Mouse (Mus musculus): Measurements from ENCODE around the gene Sprn.
A peak's percentile ranks its signal among the peaks of the same experiment; 100 is the strongest.

The Sprn gene

DNA sequence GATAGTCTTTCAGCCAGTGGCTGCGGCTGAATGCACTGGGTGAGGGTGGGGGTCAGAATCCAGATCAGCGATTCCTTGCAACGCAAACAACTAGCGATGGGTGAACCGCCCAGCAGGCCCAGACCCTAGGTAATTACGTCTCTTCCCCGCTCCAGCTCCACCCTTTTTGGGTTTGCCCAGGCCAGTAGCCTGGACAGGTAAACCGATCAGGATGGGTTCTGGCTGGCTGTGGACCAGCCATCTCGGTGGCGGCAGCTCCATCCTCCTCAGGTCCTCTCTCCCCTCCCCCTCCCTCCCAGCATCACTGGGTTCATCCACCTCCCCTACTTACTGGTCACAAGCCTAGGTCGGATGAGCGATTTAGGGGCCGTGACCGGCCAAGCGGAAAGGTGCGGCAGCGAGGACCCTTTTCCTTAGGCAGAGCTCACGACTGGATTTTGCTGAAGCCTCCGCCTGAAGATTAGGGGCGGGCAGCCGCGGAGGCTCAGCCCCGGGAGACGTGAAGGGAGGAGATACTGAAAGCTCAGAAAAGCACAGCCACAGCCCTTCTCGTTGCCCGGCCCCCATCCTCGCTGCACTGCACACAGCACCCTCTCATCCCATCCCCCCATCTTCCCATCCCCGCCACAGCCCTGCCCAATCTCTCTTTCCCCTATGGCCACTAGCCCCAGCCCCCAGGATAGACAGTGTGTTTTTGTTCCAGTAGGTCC is at the start of gene Sprn:
Gene Sprn, minus strand, starts transcription at position 660 of the 710 bp plus-strand sequence.
- peak; percentile 94 for DNase-seq (ENCODE audit: low read depth, low spot score)

DNA sequence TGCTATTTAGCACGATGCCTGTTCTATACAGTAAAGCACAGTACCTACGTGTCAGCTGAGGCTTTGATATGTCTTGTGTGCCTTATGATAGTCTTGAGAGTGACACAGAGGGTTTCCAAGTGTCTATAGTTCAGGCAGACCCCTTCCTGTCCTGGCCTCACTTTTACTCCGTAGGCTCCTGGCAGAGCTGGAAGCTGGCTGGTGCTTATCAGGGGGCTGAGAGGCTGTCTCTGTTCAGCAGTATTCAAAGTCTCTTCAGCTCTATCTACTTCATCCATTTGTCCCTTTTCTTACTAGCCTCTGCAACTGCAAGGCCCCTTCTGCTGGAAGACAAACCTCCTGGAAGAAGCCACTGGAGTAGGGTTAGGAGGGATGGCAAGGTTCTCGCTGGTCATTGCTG is 46.4 kb upstream of the Sprn start:
- no peak for DNase-seq (ENCODE audit: low read depth, low spot score)

DNA sequence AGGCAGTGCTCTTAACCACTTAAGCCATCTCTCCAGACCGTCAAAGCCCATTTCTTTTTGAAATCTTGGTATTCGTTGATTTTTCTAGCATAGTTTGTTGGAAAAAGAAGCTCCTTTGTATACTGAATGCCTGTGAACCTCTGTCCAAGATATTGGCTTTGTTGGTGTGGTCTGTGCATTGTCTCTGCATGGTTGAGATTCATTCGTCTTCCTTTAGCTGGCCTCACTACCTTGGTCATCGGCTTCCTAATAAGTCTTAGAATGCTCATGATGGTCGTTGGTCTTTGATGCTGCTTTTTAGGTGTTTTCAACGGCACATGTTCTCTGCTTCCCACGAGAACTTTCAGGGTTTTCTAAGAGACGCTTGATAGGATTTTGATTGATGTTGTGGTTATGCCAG is 41.3 kb upstream of the Sprn start:
- no peak for DNase-seq (ENCODE audit: low read depth, low spot score)

DNA sequence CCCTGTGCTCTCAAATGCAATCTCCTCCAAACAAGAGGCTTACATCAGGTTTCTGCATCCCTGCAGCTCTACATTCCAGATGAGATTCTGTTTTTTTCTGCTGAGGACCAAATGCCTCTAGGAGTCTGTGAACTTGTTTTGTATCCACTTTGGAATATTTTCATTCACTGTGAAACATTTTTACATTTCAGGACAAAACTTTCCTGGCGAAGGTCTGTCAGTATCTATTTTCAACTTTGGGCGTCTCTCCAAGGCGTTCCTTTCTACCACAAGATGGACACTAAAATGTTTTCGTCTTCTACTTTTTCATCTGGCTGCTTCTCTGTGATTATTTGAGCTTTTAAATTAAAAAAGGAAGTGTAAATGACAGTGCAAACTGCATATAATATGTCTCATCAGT is 39.4 kb upstream of the Sprn start:
- peak; percentile 68 for DNase-seq (ENCODE audit: low read depth, low spot score)

DNA sequence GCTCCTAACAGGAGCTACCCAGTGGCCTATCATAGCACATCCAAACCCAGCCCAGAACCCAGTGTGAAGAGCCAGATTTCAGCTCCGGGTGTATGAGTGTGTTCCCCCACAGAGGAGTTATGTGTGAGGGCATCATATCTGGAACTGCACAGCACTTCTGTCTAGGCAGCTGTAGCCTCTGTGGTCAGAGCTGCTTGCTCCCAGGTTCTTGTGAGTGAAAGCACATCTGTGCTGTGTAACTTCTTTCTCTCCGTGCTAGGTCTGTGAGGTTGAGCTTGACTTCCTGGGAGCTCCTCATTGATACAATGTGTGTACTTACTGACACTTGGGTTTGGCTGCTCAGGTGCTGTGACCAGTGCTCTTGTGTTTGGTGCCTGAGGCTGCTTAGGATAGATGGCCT is 38.2 kb upstream of the Sprn start:
- no peak for DNase-seq (ENCODE audit: low read depth, low spot score)

DNA sequence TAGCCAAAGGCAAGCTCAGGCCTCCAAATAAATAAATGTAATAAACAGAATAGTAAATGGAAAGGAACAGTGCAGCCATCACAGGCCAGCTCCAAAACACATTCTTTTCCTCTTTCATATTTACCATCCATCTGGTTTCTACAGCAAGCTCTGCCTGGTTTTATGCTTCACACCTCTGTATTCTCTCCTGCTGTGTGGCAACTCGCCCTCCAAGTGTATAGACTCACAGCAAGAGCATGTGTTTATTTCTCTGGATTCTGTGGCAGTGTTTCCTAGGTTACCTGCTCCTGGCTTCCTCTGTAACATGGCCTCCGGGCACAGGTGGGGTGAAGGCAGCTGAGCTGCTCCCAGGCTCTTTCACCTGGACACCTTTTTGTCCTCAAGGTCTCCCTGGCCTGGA is 37.8 kb upstream of the Sprn start:
- DNase-seq (ENCODE audit: low read depth, low spot score), result peak; percentile 51

DNA sequence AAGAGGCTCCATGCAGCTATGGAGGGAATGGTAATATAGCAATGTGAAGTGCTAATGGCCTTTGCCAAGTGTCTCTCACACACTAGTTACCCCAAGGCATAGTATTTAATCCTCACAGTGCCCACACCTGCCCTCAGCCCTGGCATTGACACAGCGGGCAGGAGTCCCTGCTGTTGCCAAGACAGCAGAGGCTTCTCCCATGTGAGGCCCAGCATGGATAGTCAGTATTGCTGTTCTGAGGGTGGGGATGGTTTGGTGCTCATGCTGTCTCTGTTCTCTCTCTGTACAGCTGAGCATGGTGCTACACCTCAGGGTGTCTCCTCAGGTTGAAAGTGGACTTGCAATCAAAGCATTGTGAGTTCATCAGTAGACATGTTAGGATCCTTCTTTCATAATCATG is 35.8 kb upstream of the Sprn start:
- DNase-seq (ENCODE audit: low read depth, low spot score), result no peak

DNA sequence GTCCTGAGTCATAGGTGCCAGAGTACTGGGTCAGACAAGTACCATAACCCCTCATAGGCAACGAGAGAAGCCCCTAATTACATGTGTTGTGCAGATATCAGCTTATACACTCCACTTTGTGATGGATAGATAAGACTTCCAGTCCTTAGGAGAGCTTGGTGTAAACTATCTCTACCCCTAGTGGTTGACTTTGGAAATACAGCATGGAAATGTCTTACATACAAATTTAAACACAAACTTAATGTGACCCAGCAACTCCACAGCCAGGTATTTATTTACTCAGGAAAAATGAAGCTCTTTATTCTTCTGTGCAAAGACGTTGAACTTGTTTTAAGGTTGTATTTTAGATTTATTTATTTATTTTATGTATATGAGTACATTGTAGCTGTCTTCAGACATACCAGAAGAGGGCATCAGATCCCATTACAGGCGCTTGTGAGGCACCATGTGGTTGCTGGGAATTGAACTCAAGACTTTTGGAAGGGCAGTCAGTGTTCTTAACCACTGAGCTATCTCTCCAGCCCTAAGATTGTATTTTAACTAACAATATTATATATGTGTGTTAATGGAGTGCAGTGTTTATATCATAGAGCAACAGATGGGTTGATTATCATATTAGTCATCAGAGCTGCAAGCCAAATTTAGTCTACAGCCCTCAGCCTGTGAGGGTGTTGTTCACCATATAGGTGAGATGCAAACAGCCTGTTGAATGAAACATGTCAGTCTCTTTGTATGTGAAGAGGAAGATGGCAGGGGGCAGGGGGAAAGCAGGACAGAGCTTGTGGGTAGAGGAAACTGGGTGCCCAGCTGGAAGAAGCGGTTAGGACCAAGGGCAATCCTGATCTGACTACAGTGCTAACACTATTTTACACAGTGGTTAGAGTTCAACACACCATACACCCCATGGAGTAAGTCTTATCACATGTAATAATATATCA is 34.0 kb upstream of the Sprn start:
- DNase-seq (ENCODE audit: low read depth, low spot score), result peak; percentile 67

DNA sequence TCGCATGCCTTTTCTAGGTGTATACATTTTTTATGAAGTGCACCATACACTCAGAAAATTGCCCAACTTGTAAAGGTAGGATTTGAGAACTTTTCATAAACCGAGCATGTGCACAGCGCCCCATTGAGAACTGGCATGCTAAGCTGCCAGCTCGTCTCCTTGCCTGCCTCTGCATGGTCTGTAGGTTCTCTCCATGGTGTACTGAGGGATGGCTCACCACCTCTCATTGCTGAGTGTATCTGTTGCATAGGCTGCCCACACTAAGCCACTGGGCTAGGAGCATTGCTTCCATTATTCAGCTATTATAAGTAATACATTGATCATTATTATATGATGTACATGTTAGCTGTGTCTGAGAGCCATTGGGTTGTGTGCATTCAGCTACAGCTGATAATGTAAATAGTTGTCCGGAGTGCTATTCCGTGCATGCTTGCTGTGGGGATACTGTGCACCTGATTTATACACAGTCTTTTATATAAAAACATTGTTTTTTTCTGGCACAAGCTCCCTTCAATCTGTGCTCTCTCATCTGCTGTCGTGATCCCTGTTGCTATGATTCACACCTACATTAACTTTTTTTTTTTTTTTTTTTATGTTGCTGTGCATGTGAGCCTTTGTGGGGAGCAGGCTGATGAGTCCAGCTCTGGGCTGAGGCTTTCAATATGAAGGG is 33.2 kb upstream of the Sprn start:
- peak; percentile 52 for DNase-seq (ENCODE audit: low read depth, low spot score)

DNA sequence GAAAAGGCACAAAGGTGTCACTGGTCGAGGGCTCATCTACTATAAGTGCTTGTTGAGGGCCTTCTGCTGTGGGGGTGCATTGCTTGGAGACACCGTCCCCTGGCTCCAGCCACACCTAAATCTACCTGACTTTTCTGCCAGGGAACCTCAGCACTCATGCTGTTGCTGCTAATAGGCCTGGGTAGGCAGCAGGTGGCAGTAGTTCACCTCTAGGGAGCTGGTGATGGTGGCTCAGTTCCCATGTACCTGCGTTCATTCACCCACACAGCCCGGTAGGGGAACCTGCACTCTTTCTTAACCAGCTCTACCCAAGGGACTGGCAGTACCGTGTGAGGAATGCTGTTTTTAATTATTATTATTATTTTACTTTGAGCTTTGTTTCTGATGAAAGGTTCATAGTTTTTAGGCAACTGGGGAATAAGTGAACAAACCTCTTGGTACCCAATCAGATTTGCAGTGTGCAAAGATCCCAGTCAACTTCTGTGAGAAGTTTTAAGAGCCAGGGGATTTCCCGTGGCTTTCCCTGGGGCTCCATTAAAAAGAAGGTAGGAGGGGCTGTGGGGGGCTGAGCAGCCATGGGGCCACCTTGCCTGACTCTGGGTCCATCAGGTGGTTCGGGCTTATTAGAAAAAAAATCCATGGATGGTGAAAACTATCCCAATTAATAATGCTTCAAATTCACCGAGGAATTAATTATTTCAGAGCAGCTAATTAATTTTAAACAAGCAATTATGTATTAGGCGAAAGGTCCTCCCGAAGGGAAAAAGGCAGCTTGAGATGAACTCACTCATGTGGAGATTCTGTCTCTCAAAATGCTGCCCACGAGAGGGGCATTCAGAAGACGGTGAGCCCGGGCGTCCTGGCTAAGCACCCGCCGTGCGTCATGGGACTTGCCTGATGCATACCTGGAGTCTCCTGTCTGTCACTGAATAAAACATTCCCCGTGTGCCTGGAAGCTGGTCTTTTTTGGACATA is 32.3 kb upstream of the Sprn start:
- peak; percentile 72 for DNase-seq (ENCODE audit: low read depth, low spot score)

DNA sequence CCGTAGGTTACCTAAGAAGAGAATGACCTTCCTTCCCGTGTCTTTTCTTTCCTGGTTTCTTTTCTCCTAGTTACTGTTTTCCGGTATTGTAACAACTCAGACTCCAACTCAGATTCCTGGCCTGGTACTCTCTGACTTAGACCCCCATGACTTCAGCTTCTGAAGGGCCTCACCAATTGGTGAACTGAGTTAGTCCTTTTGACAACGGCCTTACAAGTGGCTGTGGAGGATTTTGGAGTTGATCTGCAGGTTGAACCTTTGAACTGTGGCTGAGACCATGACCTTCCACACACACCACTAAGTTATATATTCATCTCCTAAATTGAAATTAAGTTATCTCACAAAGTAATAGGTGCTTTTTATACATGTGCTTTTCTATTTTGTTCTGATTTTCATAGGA is 29.5 kb upstream of the Sprn start:
- no peak for DNase-seq (ENCODE audit: low read depth, low spot score)

DNA sequence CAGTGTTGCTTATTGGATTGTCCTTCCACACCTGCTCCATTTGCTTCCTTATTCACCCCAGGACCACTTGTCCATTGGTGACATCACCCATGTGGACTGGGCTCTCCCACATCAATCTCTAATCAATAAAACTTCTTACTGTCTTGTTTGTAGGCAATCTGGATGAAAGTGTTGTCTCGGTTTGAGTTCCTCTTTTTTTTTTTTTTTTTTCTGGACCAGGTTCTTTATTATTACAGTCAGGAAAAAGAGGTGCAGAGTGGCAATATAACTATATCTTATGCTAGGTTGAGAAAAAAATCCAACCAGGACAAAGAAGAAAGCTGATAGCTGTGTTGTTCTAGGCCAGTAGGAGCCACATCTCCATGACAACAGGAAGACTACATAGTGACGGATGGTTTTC is 26.0 kb upstream of the Sprn start:
- DNase-seq (ENCODE audit: low read depth, low spot score), result no peak

DNA sequence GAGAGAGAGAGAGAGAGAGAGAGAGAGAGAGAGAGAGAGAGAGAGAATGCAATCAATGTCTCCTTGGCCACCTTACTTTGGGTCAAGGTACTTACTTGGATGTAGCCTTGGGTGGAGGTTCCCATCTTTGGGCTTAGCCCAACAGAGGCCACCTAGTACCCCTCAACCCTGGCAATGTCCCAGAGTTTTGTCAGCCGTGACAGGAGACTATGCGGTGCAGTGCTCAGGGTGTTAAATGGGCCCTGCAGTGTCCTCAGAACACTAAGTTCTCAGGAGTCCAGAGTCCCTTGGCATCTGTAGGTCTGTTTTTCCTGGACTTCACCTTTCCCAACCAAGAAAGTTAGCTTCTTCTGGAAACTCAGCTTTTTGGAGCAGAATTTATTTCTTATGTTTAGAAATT is 24.5 kb upstream of the Sprn start:
- no peak for DNase-seq (ENCODE audit: low read depth, low spot score)

DNA sequence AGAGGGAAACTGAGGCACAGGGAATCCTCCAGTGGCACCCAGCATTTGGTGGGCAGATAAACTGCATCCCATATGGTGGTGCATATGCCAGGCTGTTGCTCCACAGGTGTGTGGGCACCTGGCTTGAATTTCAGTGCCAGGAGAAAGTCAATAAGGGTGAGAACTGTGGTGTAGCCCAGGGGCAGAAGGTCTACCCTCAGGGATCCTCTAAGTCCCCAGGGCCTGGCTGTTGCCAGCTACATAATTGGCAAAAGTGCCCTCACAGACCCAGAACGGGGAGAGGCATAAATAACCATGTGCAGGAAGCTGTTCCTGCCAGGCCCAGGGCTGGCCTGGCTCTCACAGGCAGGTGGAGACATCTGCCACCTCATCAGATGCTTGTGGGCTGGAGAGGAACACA is 18.3 kb upstream of the Sprn start, which contains the start of gene Olfr523:
Gene Olfr523, plus strand, starts transcription at position 282 of the 400 bp plus-strand sequence.
- DNase-seq (ENCODE audit: low read depth, low spot score), result peak; percentile 79

DNA sequence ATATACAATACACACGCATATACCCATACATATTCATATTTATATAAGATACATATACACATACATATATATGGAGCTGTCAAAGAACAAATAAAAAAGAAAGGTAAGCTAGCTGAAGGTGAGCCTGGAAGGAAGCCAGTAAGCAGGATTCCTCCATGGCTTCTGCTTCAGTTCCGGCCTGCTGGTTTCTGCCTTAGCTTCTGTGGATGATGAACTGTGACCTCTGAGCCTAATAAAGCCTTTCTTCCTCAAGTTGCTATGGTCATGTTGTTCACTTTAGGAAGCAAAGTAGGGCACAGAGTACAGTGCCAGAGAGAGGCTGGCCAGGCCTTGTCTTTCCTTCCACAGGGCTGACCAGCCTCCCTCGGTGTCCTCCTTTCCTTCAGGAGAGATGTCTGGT is 16.2 kb upstream of the Sprn start:
- DNase-seq (ENCODE audit: low read depth, low spot score), result no peak

DNA sequence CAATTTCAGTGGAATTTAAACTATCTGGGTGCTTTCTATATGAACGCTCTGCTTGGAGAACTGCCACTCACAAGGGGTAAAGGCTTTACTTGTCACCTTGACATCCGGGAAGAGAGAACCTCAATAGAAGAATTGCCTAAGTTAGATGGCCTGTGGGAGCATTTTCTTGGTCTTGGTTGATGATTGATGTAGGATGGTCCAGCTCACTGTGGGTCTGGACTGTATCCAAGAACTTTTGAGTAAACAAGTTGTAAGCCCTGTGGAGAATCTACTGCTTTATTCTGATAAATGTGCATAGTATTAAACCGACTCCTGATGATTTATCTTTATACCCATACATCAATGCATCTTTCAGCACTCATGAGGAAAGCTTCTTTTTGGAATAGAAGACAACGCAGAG is 14.7 kb upstream of the Sprn start:
- no peak for DNase-seq (ENCODE audit: low read depth, low spot score)

DNA sequence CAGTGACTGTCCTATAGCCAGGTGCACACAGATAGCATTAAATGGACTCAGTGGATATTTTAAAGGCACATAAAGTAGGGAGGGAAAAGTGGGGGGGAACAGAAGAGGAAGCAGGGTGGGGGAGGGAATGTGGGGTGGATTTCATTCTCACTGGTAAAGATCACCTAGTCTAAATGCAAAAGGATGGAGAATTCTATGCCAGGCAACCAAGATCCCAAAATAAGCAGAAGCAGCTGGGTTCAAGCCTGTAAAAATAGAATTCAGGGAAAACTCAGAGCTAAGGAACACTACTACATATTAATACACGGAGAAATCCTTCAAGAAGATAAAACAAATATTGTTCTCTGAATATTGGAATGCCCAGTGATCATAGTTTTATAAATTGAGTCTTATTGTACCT is 13.3 kb upstream of the Sprn start:
- DNase-seq (ENCODE audit: low read depth, low spot score), result peak; percentile 71

DNA sequence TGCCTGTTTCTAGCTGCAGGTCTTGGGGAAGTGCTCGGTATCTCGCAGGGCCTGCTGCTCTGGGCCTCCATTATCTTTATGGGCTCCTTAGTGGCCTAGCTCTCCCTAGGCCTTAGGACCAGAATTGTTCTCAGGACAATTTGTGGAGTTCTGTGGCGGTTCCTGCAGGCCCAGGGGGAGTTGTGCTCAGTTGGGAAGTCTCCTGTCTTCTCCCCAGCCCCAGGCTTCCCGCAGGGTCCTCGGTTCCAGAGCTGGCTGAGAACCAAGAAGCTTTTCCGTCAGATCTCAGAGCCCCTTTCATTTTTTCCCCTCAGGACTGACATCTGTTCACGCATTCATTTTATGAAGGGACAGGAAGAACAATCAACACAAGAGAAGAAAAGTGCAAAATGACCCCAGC is 10.0 kb upstream of the Sprn start, which contains the start of gene Olfr522:
Gene Olfr522, minus strand, starts transcription at position 101 of the 400 bp plus-strand sequence.
- DNase-seq (ENCODE audit: low read depth, low spot score), result no peak

DNA sequence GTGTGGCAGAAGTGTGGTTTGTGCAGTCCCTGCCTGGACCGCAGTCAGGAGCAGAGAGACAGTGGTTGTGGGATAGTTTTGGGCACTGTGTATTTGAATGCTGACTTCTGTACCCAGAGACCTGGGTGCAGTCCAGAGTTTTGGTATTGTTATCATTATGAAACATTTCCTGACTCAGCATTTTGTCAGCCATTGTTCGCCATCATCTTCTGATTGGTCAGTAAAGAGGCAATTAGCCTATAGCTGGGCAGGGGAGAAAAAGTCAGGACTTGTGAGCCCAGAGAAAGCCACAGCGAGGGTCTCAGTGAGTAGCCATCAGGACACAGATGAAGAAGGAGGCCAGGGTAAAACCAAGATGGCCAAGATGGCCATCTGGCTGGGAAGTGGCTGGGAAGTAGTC is 5.7 kb upstream of the Sprn start:
- no peak for DNase-seq (ENCODE audit: low read depth, low spot score)

DNA sequence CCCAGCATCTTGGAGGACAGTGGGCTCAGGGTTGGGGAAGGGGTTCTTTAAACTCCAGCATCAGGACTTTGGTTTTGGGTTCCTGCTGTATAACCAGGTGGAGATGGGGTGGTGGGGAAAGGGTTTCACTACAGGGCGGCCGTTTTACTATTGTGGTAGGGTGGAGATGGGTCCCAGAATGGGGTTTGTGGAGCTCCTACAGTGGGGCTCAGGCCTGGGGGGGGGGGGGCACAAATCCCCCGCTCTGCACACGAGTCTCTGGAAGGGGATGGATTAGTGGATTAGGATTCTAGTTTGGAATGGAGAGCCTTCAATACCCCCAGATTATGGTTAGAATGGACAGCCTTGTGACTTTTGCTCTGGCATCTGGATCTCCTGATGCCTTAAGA is 854 bp downstream of the Sprn start:
- no peak for DNase-seq (ENCODE audit: low read depth, low spot score)

DNA sequence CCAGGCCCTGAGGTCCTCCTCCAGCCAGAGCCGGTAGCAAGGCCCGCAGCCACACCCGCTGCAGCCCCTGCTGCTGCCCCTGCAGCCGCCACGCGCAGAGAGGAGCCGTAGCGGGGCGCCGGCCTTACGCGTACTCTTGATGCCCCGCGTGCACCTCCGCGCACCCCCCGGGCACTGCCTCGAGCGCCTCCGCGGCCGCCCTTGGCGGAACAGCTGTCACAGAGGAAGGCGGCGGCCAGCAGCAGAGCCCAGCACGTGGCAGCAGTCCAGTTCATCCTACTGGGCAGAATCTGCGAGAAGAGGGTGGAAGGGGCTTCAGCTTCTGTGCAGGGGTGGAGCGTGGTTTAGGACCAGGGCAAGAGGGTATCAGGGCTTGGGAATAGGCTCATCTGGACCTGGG is 1.3 kb downstream of the Sprn start:
- peak; percentile 77 for DNase-seq (ENCODE audit: low read depth, low spot score)
